Mouse (Mus musculus): ENCODE measurements at regions not wholly inside any gene's neighbourhood (a gene's known extent, or its start where the extent isn't known, plus 50 kb on each side); places are given as distances from the start of the nearest gene placed in this dataset.

- TF ChIP-seq CTCF (IDR thresholded peaks at IDR 0.05; ENCODE audit: low read depth) = no peak
- no peak for TF ChIP-seq EP300 (optimal IDR thresholded peaks at IDR 0.05)
These were observed 53.6 kb upstream of the Mvb12b start for GRCm38 (mm10) chr2:33941316-33941715.
